Mouse (Mus musculus) MEL (cell line): ENCODE data around the gene Ift81. TPM values are rescaled to one million over a fixed set of nuclear protein-coding genes. Genes with fewer than 3 reads are reported as not detected.

Experiments used
- DNase-seq: peaks from one replicate; pipeline ENCODE4 v3.0.0; 2011; ENCODE audit warnings: low read depth, low spot score
- H3K27ac ChIP-seq: 2 replicates; pipeline ENCODE4 v1.5.1; 2012; ENCODE audit warnings: low read depth, mild to moderate bottlenecking, control low read depth, low read length, moderate library complexity; ENCODE audit not compliant: control insufficient read depth
- H3K27me3 ChIP-seq, 2 experiments: fragments of 150-350 bp in 1 of 2; sonication (generic) in 1 of 2; 2 replicates each; pipeline ENCODE4 v1.6.1; 2012; ENCODE audit warnings: low read length in 2 of 2, mild to moderate bottlenecking in 2 of 2, improper control_type of control experiment in 1 of 2, moderate library complexity in 1 of 2; ENCODE audit not compliant: insufficient read depth in 2 of 2, control insufficient read depth in 1 of 2
- H3K36me3 ChIP-seq, 2 experiments: 2 replicates each; pipeline ENCODE4 v1.6.1; 2012 to 2014; ENCODE audit warnings: low read length in 2 of 2, improper control_type of control experiment in 1 of 2, inconsistent platforms in 1 of 2, mild to moderate bottlenecking in 1 of 2; ENCODE audit not compliant: insufficient read depth in 2 of 2, control insufficient read depth in 1 of 2
- H3K4me1 ChIP-seq, 2 experiments: fragments of 150-350 bp in 1 of 2; sonication (generic) in 1 of 2; 2 replicates each; pipeline ENCODE4 v1.6.1; 2012; ENCODE audit warnings: low read length in 2 of 2, improper control_type of control experiment in 1 of 2, mild to moderate bottlenecking in 1 of 2; ENCODE audit not compliant: insufficient read depth in 2 of 2, control insufficient read depth in 1 of 2
- H3K4me3 ChIP-seq, 2 experiments: fragments of 150-350 bp in 1 of 2; sonication (generic) in 1 of 2; 2 replicates each; pipeline ENCODE4 v1.5.1; 2012; ENCODE audit warnings: low read depth in 2 of 2, low read length in 2 of 2, mild to moderate bottlenecking in 2 of 2, moderate library complexity in 2 of 2, control low read depth in 1 of 2, improper control_type of control experiment in 1 of 2; ENCODE audit not compliant: control insufficient read depth in 1 of 2, insufficient read depth in 1 of 2
- H3K79me2 ChIP-seq: 2 replicates; pipeline ENCODE4 v1.6.1; 2012; ENCODE audit warnings: mild to moderate bottlenecking, low read length, moderate library complexity; ENCODE audit not compliant: control insufficient read depth, poor library complexity, insufficient read depth
- H3K9ac ChIP-seq: 2 replicates; pipeline ENCODE4 v1.6.1; 2012; ENCODE audit warnings: low read depth, mild to moderate bottlenecking, control low read depth, low read length, moderate library complexity; ENCODE audit not compliant: control insufficient read depth, poor library complexity, severe bottlenecking
- H3K9me3 ChIP-seq: fragments of 150-350 bp; sonication (generic); replicated peaks from 2 replicates; pipeline ENCODE4 v1.6.1; 2012; ENCODE audit warnings: mild to moderate bottlenecking, low read length, improper control_type of control experiment, moderate library complexity; ENCODE audit not compliant: insufficient read depth
- BHLHE40 ChIP-seq: IDR thresholded peaks from 2 replicates; pipeline ENCODE4 v1.6.1; 2012; ENCODE audit warnings: low read depth, mild to moderate bottlenecking, inconsistent platforms, low read length, improper control_type of control experiment, borderline replicate concordance
- CHD1 ChIP-seq: IDR thresholded peaks from 2 replicates; pipeline ENCODE4 v1.6.1; 2012; ENCODE audit warnings: low read depth, mild to moderate bottlenecking, inconsistent platforms, low read length, improper control_type of control experiment
- CHD2 ChIP-seq: IDR thresholded peaks from 2 replicates; pipeline ENCODE4 v1.6.1; 2011; ENCODE audit warnings: low read length, improper control_type of control experiment
- CTCF ChIP-seq, 3 experiments: IDR thresholded peaks in 2 of 3; conservative IDR thresholded peaks in 1 of 3; 2 replicates each; pipeline ENCODE4 v1.5.1; 2011 to 2012; ENCODE audit warnings: low read length in 3 of 3, low read depth in 2 of 3, mild to moderate bottlenecking in 2 of 3, improper control_type of control experiment in 1 of 3, inconsistent platforms in 1 of 3, mixed read lengths in 1 of 3, moderate library complexity in 1 of 3; ENCODE audit not compliant: control insufficient read depth in 1 of 3, insufficient read depth in 1 of 3, poor library complexity in 1 of 3, severe bottlenecking in 1 of 3
- E2F4 ChIP-seq: IDR thresholded peaks from 2 replicates; pipeline ENCODE4 v1.6.1; 2011; ENCODE audit warnings: low read depth, low read length, improper control_type of control experiment, borderline replicate concordance
- ELF1 ChIP-seq: IDR thresholded peaks from 2 replicates; pipeline ENCODE4 v1.6.1; 2014; ENCODE audit warnings: low read depth, mild to moderate bottlenecking, inconsistent platforms, low read length, improper control_type of control experiment, moderate library complexity
- ETS1 ChIP-seq: IDR thresholded peaks from 2 replicates; pipeline ENCODE4 v1.6.1; 2012; ENCODE audit warnings: low read depth, mild to moderate bottlenecking, inconsistent platforms, low read length, improper control_type of control experiment, moderate library complexity
- GABPA ChIP-seq: IDR thresholded peaks from 2 replicates; pipeline ENCODE4 v1.6.1; 2012; ENCODE audit warnings: low read depth, mild to moderate bottlenecking, inconsistent platforms, low read length, improper control_type of control experiment, moderate library complexity
- HCFC1 ChIP-seq: IDR thresholded peaks from 2 replicates; pipeline ENCODE4 v1.6.1; 2012; ENCODE audit warnings: low read depth, mild to moderate bottlenecking, inconsistent platforms, low read length, improper control_type of control experiment, moderate library complexity
- MAX ChIP-seq: IDR thresholded peaks from 2 replicates; pipeline ENCODE4 v1.6.1; 2011; ENCODE audit warnings: low read length, improper control_type of control experiment
- MAZ ChIP-seq: IDR thresholded peaks from 2 replicates; pipeline ENCODE4 v1.6.1; 2012; ENCODE audit warnings: low read depth, mild to moderate bottlenecking, inconsistent platforms, low read length, improper control_type of control experiment
- MEF2A ChIP-seq: IDR thresholded peaks from 2 replicates; pipeline ENCODE4 v1.6.1; 2014; ENCODE audit warnings: low read depth, mild to moderate bottlenecking, inconsistent platforms, low read length, improper control_type of control experiment; ENCODE audit not compliant: poor library complexity, insufficient replicate concordance, severe bottlenecking; ENCODE audit errors: extremely low read depth
- MXI1 ChIP-seq: IDR thresholded peaks from 2 replicates; pipeline ENCODE4 v1.6.1; 2011; ENCODE audit warnings: mild to moderate bottlenecking, low read depth, low read length, improper control_type of control experiment
- MYB ChIP-seq: IDR thresholded peaks from 2 replicates; pipeline ENCODE4 v1.6.1; 2011; ENCODE audit warnings: mild to moderate bottlenecking, low read depth, low read length, improper control_type of control experiment
- MYC ChIP-seq: IDR thresholded peaks from 2 replicates; pipeline ENCODE4 v1.6.1; 2011; ENCODE audit warnings: low read depth, mild to moderate bottlenecking, low read length, improper control_type of control experiment, moderate library complexity
- NRF1 ChIP-seq: IDR thresholded peaks from 2 replicates; pipeline ENCODE4 v1.6.1; 2014; ENCODE audit warnings: low read depth, mild to moderate bottlenecking, inconsistent platforms, low read length, improper control_type of control experiment, moderate library complexity; ENCODE audit not compliant: poor library complexity, insufficient read depth, severe bottlenecking
- POLR2A ChIP-seq, 2 experiments: IDR thresholded peaks; 2 replicates each; pipeline ENCODE4 v1.6.1; 2011 to 2012; ENCODE audit warnings: low read length in 2 of 2, mild to moderate bottlenecking in 2 of 2, control low read depth in 1 of 2, improper control_type of control experiment in 1 of 2, low read depth in 1 of 2, moderate library complexity in 1 of 2; ENCODE audit not compliant: control insufficient read depth in 1 of 2, insufficient read depth in 1 of 2, poor library complexity in 1 of 2
- POLR2AphosphoS2 ChIP-seq: IDR thresholded peaks from 2 replicates; pipeline ENCODE4 v1.6.1; 2011; ENCODE audit warnings: low read length, improper control_type of control experiment
- SIN3A ChIP-seq: IDR thresholded peaks from 2 replicates; pipeline ENCODE4 v1.6.1; 2012; ENCODE audit warnings: low read length, improper control_type of control experiment, inconsistent platforms
- SMC3 ChIP-seq: IDR thresholded peaks from 2 replicates; pipeline ENCODE4 v1.6.1; 2011; ENCODE audit warnings: low read depth, low read length, improper control_type of control experiment
- TAL1 ChIP-seq: IDR thresholded peaks from 2 replicates; pipeline ENCODE4 v1.6.1; 2012; ENCODE audit warnings: mild to moderate bottlenecking, inconsistent platforms, low read length, moderate library complexity, mixed read lengths
- TBP ChIP-seq: IDR thresholded peaks from 2 replicates; pipeline ENCODE4 v1.8.0; 2011; ENCODE audit warnings: low read depth, low read length, improper control_type of control experiment
- TCF12 ChIP-seq: IDR thresholded peaks from 2 replicates; pipeline ENCODE4 v1.6.1; 2014; ENCODE audit warnings: low read depth, mild to moderate bottlenecking, inconsistent platforms, low read length, improper control_type of control experiment, moderate library complexity
- UBTF ChIP-seq: IDR thresholded peaks from 2 replicates; pipeline ENCODE4 v1.6.1; 2012; ENCODE audit warnings: low read depth, mild to moderate bottlenecking, inconsistent platforms, low read length, improper control_type of control experiment, moderate library complexity, borderline replicate concordance; ENCODE audit not compliant: insufficient read depth
- USF1 ChIP-seq: IDR thresholded peaks from 2 replicates; pipeline ENCODE4 v1.6.1; 2014; ENCODE audit warnings: low read depth, mild to moderate bottlenecking, inconsistent platforms, low read length, improper control_type of control experiment, moderate library complexity
- USF2 ChIP-seq, 2 experiments: IDR thresholded peaks; 2 replicates each; pipeline ENCODE4 v1.6.1; 2011 to 2012; ENCODE audit warnings: improper control_type of control experiment in 2 of 2, low read length in 2 of 2, borderline replicate concordance in 1 of 2, inconsistent platforms in 1 of 2, low read depth in 1 of 2, mild to moderate bottlenecking in 1 of 2; ENCODE audit not compliant: insufficient read depth in 1 of 2
- ZC3H11A ChIP-seq: IDR thresholded peaks from 2 replicates; pipeline ENCODE4 v1.6.1; 2012; ENCODE audit warnings: low read depth, mild to moderate bottlenecking, inconsistent platforms, low read length, improper control_type of control experiment
- ZKSCAN1 ChIP-seq: IDR thresholded peaks from 2 replicates; pipeline ENCODE4 v1.6.1; 2012; ENCODE audit warnings: low read depth, mild to moderate bottlenecking, inconsistent platforms, low read length, improper control_type of control experiment, moderate library complexity
- ZNF384 ChIP-seq: IDR thresholded peaks from 2 replicates; pipeline ENCODE4 v1.6.1; 2012; ENCODE audit warnings: low read depth, mild to moderate bottlenecking, inconsistent platforms, low read length, improper control_type of control experiment
- polyA plus RNA-seq, 2 experiments: library from polyadenylated mRNA; stranded (reverse) in 1 of 2; unstranded in 1 of 2; fragments of >175 nt in 1 of 2; fragments of >200 nt in 1 of 2; gene quantifications; 2 replicates each; pipeline versions ENCODE4 v1.2.1 to v1.2.4; 2012; ENCODE audit warnings: low replicate concordance in 2 of 2, low read depth in 1 of 2; ENCODE audit not compliant: insufficient read length in 2 of 2, insufficient read depth in 1 of 2, missing spikeins in 1 of 2
- total RNA-seq: library from RNA; depleted of rRNA; stranded (reverse); fragments of 300-350 nt; gene quantifications from 2 replicates; pipeline ENCODE4 v1.2.3, GENCODE M21; 2012

Ift81 gene
- total and polyA plus RNA-seq, 3 experiments, result 1.5 to 1.9 TPM; not detected in 1

- H3K79me2 ChIP-seq, result no peaks in the 10 kb centered on the region
- 0 out of 2 replicates have a peak overlapping the region, but pooled peaks have one; percentile 3 for H3K9ac ChIP-seq
- no peaks in the 10 kb centered on the region for H3K27me3 ChIP-seq
- peak; percentile 70 for TF ChIP-seq BHLHE40
- TF ChIP-seq USF1, result peak; percentile 95
- 0 out of 2 replicates have a peak, but pooled peaks have one; percentile 44 for TF ChIP-seq MYC
- peak; percentile 84 for TF ChIP-seq ZNF384
- peak; percentile 69 to 82 for TF ChIP-seq USF2 (IDR thresholded peaks at IDR 0.05; ENCODE audit: borderline replicate concordance in 1 of 2, insufficient read depth in 1 of 2, low read depth in 1 of 2, low read length in 2 of 2)
- TF ChIP-seq MAX, result peak; percentile 86
- no peak for TF ChIP-seq HCFC1
- TF ChIP-seq TAL1, result no peak
- H3K27ac ChIP-seq, result no peak overlapping the region
- H3K4me1 ChIP-seq, result peaks cover 14 to 22% of the 10 kb centered on the region in 2 experiments
- DNase-seq, result peak; percentile 51
- peaks cover 0 to 12% of the 10 kb centered on the region in 2 experiments; a peak in 2 of 4 replicates for H3K36me3 ChIP-seq
- H3K9me3 ChIP-seq, result no peaks in the 10 kb centered on the region
- H3K4me3 ChIP-seq, result no peak overlapping the region
Observed at GRCm38 (mm10) chr5:122635228-122635627, 20.9 kb upstream of the Ift81 start.

GRCm38 (mm10) chr5:122627243-122627642, 12.9 kb upstream of the Ift81 start:
- Histone ChIP-seq H3K36me3 (peaks cover 0 to 17% of the 10 kb centered on the region in 2 experiments; a peak in 2 of 4 replicates), H3K9me3 (no peaks in the 10 kb centered on the region), H3K4me3 (peak overlapping the region in 1 of 2 experiments; percentile 47; a peak in 1 of 4 replicates), H3K4me1 (peaks cover 10 to 35% of the 10 kb centered on the region in 2 experiments), H3K9ac (peak overlapping the region; percentile 65; the same call in 1 of the 2 replicates), H3K27ac (peak overlapping the region; percentile 99), H3K79me2 (peaks cover 2% of the 10 kb centered on the region; the same call in 1 of the 2 replicates), H3K27me3 (no peaks in the 10 kb centered on the region)
- DNase-seq, result peak; percentile 92
- TF ChIP-seq USF1, result no peak; the same call in 1 of the 2 replicates
- TF ChIP-seq MEF2A, result no peak
- TF ChIP-seq ZKSCAN1, result no peak
- TF ChIP-seq ZNF384, result peak; percentile 27; the same call in 1 of the 2 replicates
- TF ChIP-seq SIN3A, result peak; percentile 80
- peak; percentile 45; the same call in 1 of the 2 replicates for TF ChIP-seq TBP
- TF ChIP-seq CTCF (IDR thresholded peaks at IDR 0.05 in 2 of 3, conservative IDR thresholded peaks at IDR 0.05 in 1 of 3; ENCODE audit: control insufficient read depth in 1 of 3, insufficient read depth in 1 of 3, low read depth in 2 of 3, low read length in 3 of 3, poor library complexity in 1 of 3, severe bottlenecking in 1 of 3), result peak; percentile 96 to 99 (median 97)
- TF ChIP-seq ZC3H11A, result peak; percentile 94
- peak; percentile 98 for TF ChIP-seq SMC3
- TF ChIP-seq CHD1, result no peak
- peak; percentile 76 for TF ChIP-seq MXI1
- no peak for TF ChIP-seq GABPA
- no peak for TF ChIP-seq E2F4
- no peak for TF ChIP-seq MAX
- no peak for TF ChIP-seq MYB
- TF ChIP-seq POLR2AphosphoS2, result no peak
- no peak for TF ChIP-seq CHD2
- TF ChIP-seq ELF1, result peak; percentile 37; the same call in 1 of the 2 replicates
- TF ChIP-seq USF2 (IDR thresholded peaks at IDR 0.05; ENCODE audit: borderline replicate concordance in 1 of 2, insufficient read depth in 1 of 2, low read depth in 1 of 2, low read length in 2 of 2), result no peak
- TF ChIP-seq POLR2A (IDR thresholded peaks at IDR 0.05; ENCODE audit: control insufficient read depth in 1 of 2, insufficient read depth in 1 of 2, low read depth in 1 of 2, low read length in 2 of 2, poor library complexity in 1 of 2), result no peak
- TF ChIP-seq NRF1, result no peak
- 0 out of 2 replicates have a peak, but pooled peaks have one; percentile 8 for TF ChIP-seq MAZ
- TF ChIP-seq ETS1, result peak; percentile 82
- peak; percentile 56 for TF ChIP-seq TCF12
- TF ChIP-seq UBTF, result no peak
- TF ChIP-seq BHLHE40, result no peak; the same call in 1 of the 2 replicates
